Mouse (Mus musculus) G1E (cell line): ENCODE results near the gene Fgfr2.

Experiments used
- CTCF ChIP-seq: IDR thresholded peaks from 2 replicates; pipeline ENCODE4 v1.5.1; 2012; ENCODE audit warnings: low read depth, low read length, inconsistent platforms, mixed read lengths
- GATA1 ChIP-seq: IDR thresholded peaks from 2 replicates; pipeline ENCODE4 v1.6.1; 2012; ENCODE audit warnings: borderline replicate concordance, low read length, inconsistent platforms, mixed read lengths
- POLR2AphosphoS5 ChIP-seq: IDR thresholded peaks from 2 replicates; pipeline ENCODE4 v1.6.1; 2012; ENCODE audit warnings: low read depth, low read length, inconsistent platforms; ENCODE audit not compliant: insufficient replicate concordance
- TAL1 ChIP-seq: conservative IDR thresholded peaks from 2 replicates; pipeline ENCODE4 v1.6.1; 2012; ENCODE audit warnings: low read depth, low read length, inconsistent platforms, mixed read lengths

DNA sequence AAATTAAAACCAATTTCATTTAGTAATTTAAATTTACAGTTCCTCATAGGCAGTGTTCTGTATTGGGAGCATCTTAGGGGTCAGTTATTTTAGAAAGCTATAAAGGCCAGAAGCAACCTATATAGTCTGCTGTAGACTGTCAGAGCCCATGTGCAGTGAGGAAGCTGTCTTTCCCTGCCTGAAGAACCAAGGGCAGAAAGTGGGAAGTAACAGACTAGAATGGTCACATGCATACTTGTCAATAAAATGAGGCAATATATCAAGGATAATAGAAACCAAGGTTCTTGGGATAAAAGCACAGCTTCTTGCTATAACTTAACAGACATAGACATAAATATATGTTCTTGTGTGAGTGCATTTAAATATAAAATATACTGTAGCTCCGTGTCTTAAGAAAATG, 2220.2 kb downstream of the Fgfr2 start:
- TF ChIP-seq TAL1 (no peak), POLR2AphosphoS5 (no peak), GATA1 (no peak), CTCF (no peak)
